Mouse (Mus musculus): ENCODE results near the gene Ankrd6.

The Ankrd6 gene

GRCm38 (mm10) chr4:32948696-32949095, 1.9 kb downstream of the Ankrd6 start:
- no peak for DNase-seq

- DNase-seq: no peak
Observed at GRCm38 (mm10) chr4:32947631-32948030, 3.0 kb downstream of the Ankrd6 start.

GRCm38 (mm10) chr4:32940984-32941383, 9.7 kb downstream of the Ankrd6 start:
- no peak for DNase-seq

- DNase-seq: no peak
Observed at GRCm38 (mm10) chr4:32939964-32940363, 10.7 kb downstream of the Ankrd6 start.

- DNase-seq: no peak
Observed at GRCm38 (mm10) chr4:32939521-32939920, 11.1 kb downstream of the Ankrd6 start.

GRCm38 (mm10) chr4:32936762-32937341, 13.8 kb downstream of the Ankrd6 start:
- no peak for DNase-seq

GRCm38 (mm10) chr4:32932056-32932455, 18.6 kb downstream of the Ankrd6 start:
- DNase-seq: no peak

- no peak for DNase-seq
Observed at GRCm38 (mm10) chr4:32929750-32930149, 20.9 kb downstream of the Ankrd6 start.

GRCm38 (mm10) chr4:32928692-32929448, 21.8 kb downstream of the Ankrd6 start:
- DNase-seq: no peak

GRCm38 (mm10) chr4:32923891-32924294, 26.7 kb downstream of the Ankrd6 start:
- DNase-seq: no peak

- DNase-seq: peak; percentile 14 to 18
Observed at GRCm38 (mm10) chr4:32923436-32923835, 27.2 kb downstream of the Ankrd6 start.

- no peak for DNase-seq
Observed at GRCm38 (mm10) chr4:32922871-32923270, 27.8 kb downstream of the Ankrd6 start.

GRCm38 (mm10) chr4:32920863-32921262, 29.8 kb downstream of the Ankrd6 start:
- no peak for DNase-seq

GRCm38 (mm10) chr4:32918571-32918970, 32.1 kb downstream of the Ankrd6 start:
- DNase-seq: no peak

GRCm38 (mm10) chr4:32916689-32917385, 33.8 kb downstream of the Ankrd6 start:
- no peak for DNase-seq

- no peak for DNase-seq
Observed at GRCm38 (mm10) chr4:32915928-32916327, 34.7 kb downstream of the Ankrd6 start.

GRCm38 (mm10) chr4:32909996-32910395, 40.6 kb downstream of the Ankrd6 start:
- no peak for DNase-seq

- no peak for DNase-seq
Observed at GRCm38 (mm10) chr4:32909241-32909979, 41.2 kb downstream of the Ankrd6 start.

- DNase-seq: no peak
Observed at GRCm38 (mm10) chr4:32907631-32908030, 43.0 kb downstream of the Ankrd6 start.

- no peak for DNase-seq
Observed at GRCm38 (mm10) chr4:32906627-32907026, 44.0 kb downstream of the Ankrd6 start.

- no peak for DNase-seq
Observed at GRCm38 (mm10) chr4:32905913-32906312, 44.7 kb downstream of the Ankrd6 start.

GRCm38 (mm10) chr4:32905381-32905780, 45.3 kb downstream of the Ankrd6 start:
- DNase-seq: no peak

- DNase-seq: no peak
Observed at GRCm38 (mm10) chr4:32903826-32904225, 46.8 kb downstream of the Ankrd6 start.
